Mouse (Mus musculus): Measurements from ENCODE around the gene Ptprq.

Gene Ptprq

DNA sequence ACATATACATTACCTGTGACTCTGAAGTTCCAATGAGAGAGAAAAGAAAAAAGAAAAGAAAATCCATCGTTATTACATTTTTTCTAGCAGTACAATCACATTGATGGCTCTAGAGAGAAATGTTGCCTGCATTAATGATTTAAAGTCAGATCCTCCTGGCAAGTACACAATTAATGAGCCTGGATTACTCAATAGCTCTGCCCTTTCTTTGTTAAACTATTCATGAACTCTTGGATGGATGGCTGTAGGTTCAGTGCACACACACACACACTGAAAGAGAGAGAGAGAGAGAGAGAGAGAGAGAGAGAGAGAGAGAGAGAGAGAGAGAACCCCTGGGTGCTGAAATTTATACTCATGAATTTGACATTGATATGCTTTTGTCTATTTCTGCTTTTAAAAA, at the start of gene Ptprq:
TSS of gene Ptprq (minus strand) at position 246 of the 400 bp plus-strand sequence.
- DNase-seq = no peak

DNA sequence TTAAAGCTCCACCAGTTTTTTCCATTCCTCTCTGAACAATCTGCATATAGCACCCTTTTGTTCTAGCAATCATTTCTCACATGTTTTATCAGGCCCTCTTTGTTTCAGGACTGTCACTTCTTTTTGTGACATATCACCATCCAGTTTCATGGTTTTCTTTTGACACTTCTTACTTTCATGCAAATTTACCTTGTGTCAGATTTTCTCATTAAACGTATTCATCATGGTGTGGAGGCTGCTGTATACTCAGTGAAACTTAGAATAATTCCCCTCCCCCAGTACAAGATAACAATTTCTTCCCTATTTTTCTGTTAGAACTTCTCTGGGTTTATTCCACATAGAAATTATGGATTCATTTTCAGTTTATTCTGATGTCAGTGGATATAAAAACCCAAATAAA, 39.8 kb upstream of the Ptprq start:
- DNase-seq = no peak

DNA sequence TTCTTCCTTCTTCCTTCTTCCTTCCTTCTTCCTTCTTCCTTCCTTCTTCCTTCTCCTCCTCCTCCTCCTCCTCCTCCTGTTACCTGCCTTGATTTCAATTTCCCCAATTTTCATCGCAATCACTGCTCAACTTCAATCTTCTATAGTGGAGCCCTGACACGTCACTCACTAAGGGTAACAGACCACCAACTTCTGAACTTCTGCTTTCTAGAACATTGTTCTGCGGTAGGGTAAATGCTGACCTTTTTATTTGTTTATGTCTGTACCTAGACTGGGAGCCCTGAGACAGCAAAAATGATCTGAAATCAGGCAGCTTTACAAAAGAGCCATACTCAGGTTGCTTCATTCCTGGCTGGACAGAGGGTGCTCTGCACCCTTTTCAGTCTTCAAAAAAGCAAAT, 33.6 kb upstream of the Ptprq start:
- no peak for DNase-seq

DNA sequence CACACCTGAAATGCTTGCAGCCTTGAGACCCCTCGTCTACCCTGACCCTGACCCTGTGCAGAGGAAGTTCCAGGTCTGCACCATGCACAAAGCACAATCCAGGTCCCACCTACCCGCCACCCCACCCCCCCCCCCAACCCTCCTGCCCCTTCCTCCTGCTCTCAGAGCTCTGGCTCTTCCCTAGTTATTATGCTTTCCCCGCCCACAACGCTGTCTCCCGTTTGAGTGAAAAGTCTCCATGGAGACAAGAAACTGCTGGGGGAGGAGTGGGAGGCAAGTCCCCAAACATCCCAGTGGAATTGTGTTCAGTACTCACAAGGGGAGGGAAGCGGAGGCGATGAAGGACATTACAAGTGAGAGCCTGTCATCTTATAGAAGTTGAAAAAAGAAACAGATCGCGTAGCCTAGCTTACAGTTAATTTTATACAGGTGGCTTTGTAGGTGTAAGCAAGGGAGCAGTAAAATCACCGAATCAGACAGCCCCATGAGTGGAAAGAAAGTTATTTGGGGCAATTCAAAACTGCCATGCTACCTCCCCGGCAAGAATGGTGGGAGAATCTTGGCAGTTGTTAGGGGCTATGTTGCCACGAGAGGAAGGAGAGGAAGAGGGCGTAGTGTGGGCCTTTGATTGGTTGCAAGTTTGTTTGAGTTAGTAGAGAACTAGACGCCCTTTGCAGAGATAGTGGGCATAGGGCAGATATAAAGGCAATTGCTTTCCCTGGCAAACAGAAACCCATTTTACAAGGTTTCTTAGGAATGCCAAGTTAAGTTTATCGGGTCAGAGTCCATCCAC, 32.7 kb upstream of the Ptprq start:
- peak; percentile 57 for DNase-seq

DNA sequence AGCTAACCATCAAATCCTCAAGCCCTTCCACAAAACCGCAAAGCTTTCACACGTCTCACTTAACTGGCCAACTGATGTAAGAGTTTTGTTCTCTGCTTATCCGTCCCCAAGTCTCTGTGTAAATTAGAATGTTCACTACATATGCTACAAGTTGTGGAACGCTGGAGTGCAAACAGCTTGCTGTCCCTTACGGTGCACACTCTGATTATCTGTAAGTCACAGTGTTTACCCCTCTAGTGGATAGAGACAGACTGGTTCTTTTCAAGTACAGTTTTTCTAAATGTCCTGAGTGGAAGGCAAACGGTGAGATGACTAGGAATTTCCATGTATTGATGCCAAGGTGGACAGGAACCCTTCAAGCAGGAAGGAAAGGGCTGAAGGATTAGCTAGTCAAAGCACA, 32.1 kb upstream of the Ptprq start:
- DNase-seq = peak; percentile 8

DNA sequence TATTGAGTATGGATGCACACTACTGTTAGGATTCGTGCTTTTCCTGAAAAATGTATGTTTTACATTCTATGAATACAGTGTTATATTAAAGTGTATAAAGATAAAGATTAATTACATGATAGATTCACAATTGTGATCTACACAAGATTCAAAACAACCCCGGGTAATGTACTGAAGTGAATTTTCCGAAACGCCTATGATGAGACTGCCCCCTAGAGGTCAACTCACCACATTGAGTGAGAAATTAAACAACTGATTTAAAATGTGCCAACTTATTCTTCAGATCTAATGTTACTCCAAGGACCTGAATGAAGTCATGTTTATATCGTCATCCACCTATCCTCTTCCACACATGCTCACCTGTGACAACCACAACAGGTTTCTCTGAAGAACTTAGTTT, 27.7 kb upstream of the Ptprq start:
- DNase-seq = no peak

DNA sequence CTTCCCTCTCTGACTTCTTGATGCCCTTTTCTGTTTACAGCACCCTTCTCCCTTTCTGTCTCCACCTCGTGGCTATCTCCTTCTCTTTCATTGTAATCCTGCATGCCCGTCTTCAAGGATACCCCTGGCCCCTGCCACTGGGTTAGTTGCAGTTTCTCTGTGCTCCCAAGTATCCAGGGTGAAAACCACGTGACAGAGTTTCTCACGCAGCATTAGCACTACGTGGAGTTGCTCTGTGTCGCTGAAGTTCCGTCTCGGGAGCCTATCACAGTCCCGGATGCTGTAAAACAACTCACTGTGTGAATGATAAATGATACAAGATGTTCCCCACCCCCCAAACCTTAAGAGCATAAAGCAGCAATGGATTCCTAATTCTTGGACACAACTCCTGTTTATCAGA, 26.9 kb upstream of the Ptprq start:
- DNase-seq = no peak

DNA sequence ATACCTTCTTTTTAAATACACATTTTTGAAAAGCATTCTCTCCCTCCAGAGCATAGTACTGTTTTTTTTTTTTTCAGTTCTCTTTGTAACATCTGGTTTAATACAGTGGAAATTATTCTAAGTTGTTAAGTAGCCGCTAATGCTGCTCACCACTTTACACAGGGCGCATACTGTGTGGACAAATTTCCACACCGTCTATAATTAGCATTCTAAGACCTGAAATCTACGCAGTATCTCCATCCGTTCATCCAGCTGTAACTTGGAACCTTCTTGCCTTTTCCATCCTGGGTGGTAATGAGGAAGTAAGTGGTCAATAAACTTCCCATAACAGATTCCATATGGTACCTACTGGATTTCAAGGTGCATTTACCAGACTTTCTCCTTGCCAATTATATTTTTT, 20.0 kb upstream of the Ptprq start:
- no peak for DNase-seq

DNA sequence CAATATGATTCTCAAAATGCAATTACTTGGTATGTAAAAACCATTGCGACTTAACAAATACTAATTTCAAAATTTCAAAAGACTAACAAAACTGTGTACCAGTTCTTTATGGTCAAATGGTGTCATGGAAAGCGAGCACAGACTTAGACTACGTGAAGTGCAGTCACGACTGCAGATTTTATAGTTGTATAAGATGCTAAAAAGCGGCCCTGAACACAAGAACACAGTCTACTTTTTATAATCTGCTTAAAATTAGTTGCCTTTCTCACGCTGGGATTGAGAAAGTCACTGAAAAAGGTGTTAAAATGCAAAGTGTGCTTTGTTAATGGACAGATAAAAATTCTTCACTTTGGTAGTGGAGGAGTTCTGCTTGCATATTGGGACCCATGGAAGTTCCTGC, 17.9 kb upstream of the Ptprq start:
- DNase-seq = no peak

DNA sequence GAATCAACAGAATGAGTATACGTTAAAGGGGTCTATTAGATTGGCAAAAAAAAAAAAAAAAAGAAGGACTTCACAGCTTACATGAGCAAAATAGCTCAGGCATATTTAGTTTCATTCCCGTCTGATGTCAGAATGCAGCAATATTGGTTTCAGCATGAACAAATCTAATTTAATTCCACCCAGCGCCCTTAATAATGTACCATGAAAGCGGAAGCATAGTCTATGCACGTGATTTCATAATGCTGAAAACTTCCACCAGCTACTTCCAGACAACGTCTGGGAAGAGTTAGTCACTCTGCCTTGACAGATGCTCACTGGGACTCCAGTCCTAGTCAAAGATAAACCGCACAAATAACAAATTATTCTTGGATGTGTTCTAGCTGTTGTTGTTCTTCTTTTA, 15.6 kb upstream of the Ptprq start:
- DNase-seq = no peak

DNA sequence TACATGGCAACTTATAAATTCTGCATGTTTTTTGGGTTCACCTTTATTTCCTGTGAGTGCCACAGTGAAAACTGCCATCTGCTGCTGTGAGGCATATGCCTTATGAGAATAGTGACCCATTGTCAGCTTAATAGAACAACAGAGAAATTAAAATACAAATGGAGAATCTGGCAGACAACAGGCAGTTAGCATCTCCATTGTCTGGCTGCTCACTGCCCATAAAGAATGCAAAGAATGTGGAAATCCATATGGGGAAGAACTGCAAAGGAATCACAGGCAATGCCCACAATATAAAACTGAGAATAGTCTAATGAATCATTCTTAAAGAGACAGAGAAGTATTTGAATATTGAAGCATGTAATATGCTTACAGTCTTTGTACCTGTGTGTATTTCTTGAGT, 14.5 kb upstream of the Ptprq start:
- no peak for DNase-seq

DNA sequence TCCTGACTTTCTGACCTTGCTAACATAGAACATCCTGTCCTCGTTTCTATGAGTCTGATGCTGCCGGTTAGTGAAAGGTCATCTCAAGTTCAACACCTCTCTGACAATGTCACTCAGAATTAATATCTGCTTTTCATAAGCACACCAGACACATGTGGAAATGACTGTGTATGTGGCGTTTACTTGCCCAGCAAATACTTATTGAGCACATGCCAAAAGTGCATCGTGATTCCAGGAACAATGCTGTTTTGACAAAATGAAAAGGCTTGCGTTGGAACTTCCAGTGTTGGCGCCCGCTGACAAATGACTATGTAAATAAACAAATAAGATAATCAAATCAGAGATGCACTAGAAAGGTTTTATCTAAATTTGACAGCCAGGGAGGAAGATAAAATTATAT, 5.8 kb upstream of the Ptprq start:
- no peak for DNase-seq

DNA sequence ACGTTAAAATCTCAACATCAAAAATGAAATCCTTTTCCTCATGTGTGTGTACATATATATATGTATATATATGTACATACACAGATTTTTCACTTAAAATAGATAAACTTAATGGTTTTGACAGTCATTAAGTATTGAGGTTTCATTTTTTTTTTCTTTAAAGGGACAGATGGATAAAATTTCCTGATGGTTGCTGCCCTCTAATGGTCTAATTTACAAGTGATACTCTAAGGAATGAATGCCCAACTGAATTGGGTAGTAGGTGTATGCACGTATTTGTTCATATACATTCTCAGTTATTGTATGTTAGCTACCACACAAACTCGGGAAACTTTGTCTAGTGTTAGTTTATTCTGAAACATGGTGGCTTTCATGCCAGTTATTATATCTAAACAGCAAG, 15.4 kb downstream of the Ptprq start:
- no peak for DNase-seq

DNA sequence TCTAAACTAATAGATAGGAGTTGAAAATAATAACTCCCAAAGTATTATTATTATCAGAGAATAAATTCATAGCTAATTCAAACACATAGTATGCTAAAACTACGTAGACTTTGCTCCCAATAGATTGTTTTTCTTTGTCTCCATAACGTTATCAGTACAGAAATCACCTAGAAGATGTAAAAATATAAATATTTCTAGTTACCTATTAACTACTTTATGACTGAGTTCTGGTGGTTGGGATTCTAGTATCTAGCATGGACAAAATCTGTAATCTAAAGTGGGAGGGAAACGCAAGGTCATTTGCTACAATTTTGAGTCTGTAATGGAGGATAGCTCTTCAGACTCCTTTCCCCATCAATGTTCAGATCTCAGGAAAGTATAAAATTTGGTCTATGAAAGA, 18.9 kb downstream of the Ptprq start:
- DNase-seq = no peak

DNA sequence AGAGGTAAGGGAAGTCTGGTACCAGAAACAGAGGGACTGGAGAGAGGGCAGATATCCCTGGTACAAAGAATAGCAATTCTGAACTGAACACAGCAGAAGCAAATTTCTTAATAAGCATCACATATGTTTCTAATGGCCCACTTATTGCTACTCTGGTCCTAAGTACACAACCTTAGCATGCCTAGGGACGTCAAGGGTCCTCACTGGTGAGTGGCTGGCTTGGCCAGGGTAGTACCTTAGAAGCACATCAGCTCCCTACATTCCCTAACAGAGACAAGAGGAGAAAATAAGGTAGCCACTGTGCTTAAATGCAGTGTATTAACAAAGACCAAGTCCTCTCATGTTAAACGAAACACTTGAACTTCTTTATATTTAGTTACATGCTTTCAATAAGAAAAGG, 21.1 kb downstream of the Ptprq start:
- DNase-seq = no peak

DNA sequence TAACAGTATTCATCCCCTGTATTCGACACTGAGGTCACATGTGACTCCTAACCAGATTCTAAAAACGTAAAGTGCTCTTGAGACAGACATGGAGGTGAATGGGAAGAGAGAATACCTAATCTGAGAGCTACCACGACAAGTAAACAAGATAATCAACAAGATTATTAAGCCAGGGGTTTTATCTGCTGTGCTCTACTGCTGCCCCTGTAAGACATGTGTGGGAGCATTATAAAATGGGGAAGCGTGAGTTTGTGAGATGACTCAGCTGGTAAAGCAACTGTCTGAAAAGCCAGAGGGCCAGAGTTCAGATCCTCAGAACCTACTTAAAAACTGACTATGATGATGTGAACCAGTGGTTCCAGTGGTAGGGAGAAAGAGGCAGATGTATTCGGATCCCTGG, 22.7 kb downstream of the Ptprq start:
- DNase-seq = no peak

DNA sequence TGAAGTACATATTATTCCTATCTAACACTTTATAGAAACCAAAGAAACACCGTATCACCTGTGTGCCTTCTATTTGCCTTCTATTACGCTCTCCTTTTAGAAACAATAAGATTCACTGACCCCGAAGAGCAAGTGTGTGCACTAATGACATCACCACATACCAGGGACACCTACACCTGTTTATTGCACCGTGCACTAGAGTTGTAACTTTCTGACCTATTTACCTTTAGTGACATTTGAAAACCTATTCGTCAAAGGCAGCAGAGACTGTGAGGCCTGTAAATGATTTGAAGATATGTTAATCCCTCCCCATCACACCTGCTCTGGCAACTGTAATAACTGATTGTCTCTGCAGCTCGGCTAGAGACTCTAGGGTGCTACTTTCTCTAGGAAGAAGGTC, 32.5 kb downstream of the Ptprq start:
- DNase-seq = no peak

DNA sequence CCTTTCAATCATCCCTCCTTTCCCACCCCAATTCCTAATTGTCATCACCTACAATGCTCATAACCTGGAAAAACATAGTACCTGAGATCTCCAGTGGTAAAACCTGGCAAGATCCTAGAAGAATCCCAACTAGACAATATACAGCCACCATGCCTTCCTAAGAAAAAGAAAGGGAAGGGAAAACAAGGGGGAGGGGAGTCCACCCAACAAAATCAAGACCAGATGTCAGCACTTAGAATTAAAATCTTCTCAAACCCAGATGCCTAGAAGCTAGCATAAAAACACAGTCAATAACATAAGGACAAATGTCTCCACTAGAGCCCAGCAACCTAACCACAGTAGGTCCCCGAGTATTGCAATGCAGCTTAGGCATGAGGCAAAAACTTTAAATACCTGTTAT, 43.9 kb downstream of the Ptprq start:
- no peak for DNase-seq

DNA sequence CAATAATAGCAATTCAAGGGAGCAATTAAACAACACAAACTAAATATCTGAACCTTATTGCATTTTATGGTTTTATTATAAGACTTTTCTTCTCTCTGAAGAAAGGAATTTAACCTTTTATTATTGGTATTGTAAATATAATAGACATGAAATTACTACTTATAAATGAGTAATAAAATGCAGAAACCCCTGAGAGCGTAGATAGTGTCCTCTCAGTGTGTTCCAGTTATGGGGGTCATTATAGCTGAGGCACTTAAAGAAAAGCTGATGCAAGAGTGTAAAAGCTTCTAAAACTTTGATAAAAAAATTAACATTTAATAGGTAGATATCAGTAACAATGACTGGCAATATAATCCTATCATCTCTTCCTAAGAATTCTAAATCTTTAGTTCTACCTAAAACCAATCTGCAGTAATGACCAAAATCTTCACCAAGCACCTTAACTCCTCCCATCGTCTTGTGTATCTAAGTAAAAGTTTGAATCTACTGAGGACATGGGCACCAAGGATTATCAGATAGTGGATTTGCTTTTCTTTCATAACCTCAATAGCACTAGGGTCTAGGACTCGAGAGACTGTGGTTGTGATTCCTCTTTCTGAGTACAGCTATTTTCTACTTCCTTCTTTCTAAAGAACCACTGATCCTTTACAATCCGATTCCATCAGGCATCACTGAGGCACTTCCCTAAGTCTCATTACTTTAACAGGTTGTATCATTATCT, 51.3 kb downstream of the Ptprq start:
- no peak for DNase-seq

DNA sequence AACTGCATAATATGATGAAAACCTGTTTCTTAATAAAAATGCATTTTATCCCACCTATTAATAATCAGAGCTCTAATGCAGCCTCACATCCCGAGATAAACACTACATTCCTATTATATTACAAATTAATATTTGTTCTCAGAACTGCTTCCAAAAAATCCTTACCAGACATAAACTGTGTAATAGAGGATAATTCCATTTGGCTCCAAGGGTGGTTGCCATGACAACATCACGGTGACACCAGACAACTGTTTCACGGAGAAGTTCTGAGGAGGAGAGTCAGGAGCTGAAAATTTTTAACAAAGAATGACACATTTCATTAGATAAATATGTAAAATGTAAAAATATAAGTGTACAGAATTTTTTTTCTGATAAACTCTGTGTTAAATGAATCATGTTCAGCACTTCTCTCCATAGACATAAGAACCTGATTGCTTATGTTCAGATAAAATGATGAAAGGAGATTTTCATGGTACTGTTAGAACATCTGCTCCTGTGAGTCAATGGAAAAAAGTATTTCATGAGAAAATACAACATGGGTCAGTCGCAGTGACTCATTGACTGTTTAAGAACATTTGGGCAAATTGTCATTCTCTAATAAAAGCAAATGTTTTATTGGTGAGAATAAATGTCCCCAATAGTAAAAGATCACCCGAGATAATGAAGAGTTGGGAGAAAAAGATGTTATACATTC, 57.3 kb downstream of the Ptprq start:
- no peak for DNase-seq

DNA sequence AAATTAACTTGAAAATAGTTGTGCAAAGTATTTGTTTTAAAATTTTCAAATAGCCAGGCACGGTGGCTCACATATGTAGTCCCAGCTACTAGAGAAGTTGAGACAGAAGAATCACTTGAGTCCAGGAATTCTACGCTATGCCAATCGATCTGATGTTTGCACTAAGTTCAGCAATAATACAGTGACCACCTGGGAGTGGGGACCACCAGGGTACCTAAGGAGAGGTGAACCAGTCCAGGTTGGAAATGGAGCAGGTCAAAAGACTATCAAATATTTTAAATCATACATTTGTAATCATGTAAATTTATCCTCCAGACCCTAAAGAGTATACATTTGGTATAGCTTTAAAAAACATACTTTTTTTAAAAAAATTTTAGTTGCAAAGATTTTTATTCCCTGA, 57.9 kb downstream of the Ptprq start:
- DNase-seq = no peak

DNA sequence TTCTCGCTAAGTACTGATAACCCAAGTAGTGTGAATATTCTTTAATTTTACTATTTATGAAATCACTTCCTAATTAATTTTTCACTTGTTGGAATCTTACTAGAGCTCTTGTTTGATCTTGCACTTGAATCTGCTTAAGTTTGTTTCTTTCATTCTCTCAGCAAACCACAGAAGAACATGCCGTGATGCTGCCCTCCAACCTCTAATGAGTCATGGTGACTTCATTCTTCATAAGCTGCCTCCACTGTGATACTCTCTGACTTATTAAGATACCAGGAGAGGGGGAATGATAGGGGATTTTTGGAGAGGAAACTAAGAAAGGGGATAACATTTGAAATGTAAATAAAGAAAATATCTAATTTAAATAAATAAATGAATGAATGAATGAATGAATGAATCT, 60.7 kb downstream of the Ptprq start:
- DNase-seq = no peak

DNA sequence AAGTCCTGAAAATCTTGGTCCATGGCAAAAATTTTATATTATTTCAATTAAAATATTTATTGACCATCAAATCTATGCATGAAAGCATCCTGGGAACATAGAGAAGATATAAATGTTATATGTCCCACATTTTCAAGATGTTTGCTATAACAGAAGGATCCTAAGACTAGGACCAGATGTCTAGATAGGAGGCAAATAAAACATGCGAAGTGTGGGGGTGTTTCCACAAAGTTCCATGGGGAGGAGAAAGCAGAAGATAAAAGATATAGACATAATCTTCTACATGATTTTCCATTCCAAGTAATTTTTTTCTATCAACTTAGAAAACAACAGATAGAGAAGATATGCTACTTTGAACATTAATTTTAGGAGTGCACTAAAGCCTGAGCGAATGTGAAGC, 70.2 kb downstream of the Ptprq start:
- DNase-seq = no peak

DNA sequence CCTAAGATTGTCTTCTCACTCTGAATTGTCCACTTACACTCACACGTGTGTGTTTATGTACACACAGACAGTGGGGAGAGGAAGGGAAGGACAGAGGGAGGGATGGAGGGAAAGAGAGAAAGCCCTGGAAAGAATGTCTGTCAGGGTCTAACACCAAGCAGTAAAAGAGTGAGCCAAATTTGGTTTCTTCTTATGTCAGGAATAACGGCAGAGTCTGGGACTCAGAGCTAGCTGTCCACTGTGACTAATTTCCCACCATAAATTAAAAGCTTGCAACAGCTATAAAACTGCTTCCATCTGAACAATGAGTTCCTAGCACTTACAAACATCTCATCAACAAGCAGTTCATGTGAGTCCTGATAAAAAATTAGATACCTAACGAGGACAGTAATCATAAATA, 91.7 kb downstream of the Ptprq start:
- DNase-seq = no peak

All from right cerebral cortex, postnatal 25 days (tissue).